Mouse (Mus musculus) cortical plate, adult 2 months (tissue): ENCODE results near the gene Gm4737.

Experiments
- CTCF ChIP-seq: fragments of 200-500 bp; IDR thresholded peaks from 2 replicates; pipeline ENCODE4 v1.5.1; 2011; ENCODE audit warnings: mild to moderate bottlenecking, control low read depth, low read length; ENCODE audit not compliant: insufficient read depth; ENCODE audit errors: extremely low read depth
- POLR2A ChIP-seq: fragments of 200-500 bp; IDR thresholded peaks from 2 replicates; pipeline ENCODE4 v1.6.1; 2011; ENCODE audit warnings: mild to moderate bottlenecking, low read length, control low read depth; ENCODE audit not compliant: insufficient read depth; ENCODE audit errors: extremely low read depth

GRCm38 (mm10) chr16:46178121-46178801 is 23.4 kb upstream of the Gm4737 start:
- no peak for TF ChIP-seq CTCF
- no peak for TF ChIP-seq POLR2A
